Mouse (Mus musculus) right cerebral cortex, postnatal 10 days (tissue): Measurements from ENCODE around the gene Cavin3.

Experiments
- DNase-seq, 2 experiments: peaks; one replicate each; pipeline ENCODE4 v3.0.0; 2021; ENCODE audit warnings: low spot score in 2 of 2

The Cavin3 gene

GRCm38 (mm10) chr7:105481505-105482411, at the start of gene Cavin3:
Gene Cavin3 (minus strand): TSS chr7:105482300.
- peak; percentile 68 to 76 for DNase-seq

- DNase-seq: no peak
These were observed 46.0 kb upstream of the Cavin3 start for GRCm38 (mm10) chr7:105528094-105528493.

GRCm38 (mm10) chr7:105527306-105527937, 45.3 kb upstream of the Cavin3 start:
- peak; percentile 50 to 59 for DNase-seq

- no peak for DNase-seq
These were observed 42.1 kb upstream of the Cavin3 start for GRCm38 (mm10) chr7:105524222-105524621.

- peak in 1 of 2 experiments; percentile 39 for DNase-seq
These were observed 38.1 kb upstream of the Cavin3 start for GRCm38 (mm10) chr7:105520201-105520600.

DNA sequence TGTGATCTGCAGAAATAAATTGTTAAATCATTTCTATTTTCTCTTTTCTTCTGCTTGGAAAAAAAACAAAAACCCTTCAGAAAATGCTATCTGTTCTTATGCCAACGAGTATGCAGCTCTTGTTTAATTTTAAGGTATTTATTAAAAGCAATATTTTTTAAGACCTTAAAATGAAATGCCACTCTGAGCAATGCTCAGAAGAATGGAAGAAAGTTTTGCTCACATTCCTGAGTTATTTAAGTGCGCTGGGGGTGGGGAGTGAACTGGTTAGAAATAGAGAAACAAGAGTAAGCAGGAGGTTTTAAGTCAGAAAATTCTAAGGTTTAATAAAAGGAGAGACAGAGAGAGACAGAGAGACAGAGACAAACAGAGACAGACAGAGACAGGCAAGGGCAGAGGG, 37.7 kb upstream of the Cavin3 start:
- no peak for DNase-seq

GRCm38 (mm10) chr7:105519336-105519735, 37.2 kb upstream of the Cavin3 start:
- peak; percentile 75 to 90 for DNase-seq

GRCm38 (mm10) chr7:105516669-105517360, 34.7 kb upstream of the Cavin3 start:
- DNase-seq: no peak

- peak; percentile 52 to 73 for DNase-seq
These were observed 33.1 kb upstream of the Cavin3 start for GRCm38 (mm10) chr7:105515178-105515577.

GRCm38 (mm10) chr7:105514561-105514960, 32.5 kb upstream of the Cavin3 start:
- peak in 1 of 2 experiments; percentile 46 for DNase-seq

DNA sequence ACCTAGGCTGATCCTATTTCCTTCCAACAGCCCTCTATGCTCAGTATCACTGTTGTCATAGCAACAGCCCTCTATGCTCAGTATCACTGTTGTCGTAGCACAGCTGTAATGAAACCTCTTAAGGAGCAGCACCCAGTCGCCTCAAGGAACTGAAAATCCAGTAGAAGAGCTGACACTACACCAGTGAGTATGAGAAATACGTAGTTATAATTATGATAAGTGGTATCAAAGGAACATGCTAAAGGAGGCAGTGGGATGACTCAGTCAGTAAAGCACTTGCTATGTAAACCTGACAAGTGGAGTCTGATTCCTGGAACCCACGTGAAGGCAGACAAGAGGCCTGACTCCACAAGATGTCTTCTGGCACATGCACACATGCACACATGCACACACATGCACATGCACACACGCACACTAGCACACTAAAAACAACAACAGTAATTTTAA, 31.8 kb upstream of the Cavin3 start:
- no peak for DNase-seq

- peak; percentile 48 to 86 for DNase-seq
These were observed 28.0 kb upstream of the Cavin3 start for GRCm38 (mm10) chr7:105510143-105510542.

GRCm38 (mm10) chr7:105507257-105507656, 25.2 kb upstream of the Cavin3 start:
- DNase-seq: no peak

DNA sequence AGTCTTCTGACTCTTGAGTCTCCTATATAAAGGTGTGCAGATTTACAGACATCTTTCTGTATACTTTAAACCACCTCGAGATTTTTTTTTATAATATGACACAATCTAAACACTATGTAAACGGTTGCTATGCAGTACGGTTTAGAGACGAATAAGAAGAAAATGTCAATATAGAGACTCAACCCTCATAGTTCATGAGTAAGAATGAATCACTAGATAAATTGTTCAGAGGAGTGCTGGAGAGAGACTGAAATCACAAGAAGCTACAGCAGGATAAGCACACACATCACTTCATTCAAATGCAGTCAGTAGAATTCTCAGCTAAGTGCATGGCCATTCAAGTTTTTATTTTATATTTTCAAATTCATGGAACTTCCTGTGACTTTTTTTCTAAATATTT, 19.9 kb upstream of the Cavin3 start:
- DNase-seq: no peak

DNA sequence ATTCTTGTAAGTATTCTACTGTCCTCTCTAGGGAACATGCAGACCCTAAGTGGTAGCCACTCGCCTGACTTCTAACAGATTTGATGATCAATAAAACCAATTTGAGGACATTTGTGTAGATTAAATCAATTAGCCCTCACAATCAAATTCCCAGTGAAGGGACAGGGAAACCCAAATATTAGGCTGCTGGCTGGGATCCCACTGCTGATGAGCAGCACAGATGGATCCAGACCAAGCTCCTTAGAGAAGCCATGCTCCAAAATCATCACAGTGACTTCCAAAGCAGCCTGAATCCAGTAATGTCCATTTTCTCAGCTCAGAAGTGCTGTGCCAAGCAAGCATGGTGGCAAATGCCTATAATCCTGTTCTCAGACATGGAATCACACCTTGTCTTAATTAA, 17.6 kb upstream of the Cavin3 start:
- DNase-seq: no peak

- DNase-seq: no peak
These were observed 16.9 kb upstream of the Cavin3 start for GRCm38 (mm10) chr7:105498854-105499492.

DNA sequence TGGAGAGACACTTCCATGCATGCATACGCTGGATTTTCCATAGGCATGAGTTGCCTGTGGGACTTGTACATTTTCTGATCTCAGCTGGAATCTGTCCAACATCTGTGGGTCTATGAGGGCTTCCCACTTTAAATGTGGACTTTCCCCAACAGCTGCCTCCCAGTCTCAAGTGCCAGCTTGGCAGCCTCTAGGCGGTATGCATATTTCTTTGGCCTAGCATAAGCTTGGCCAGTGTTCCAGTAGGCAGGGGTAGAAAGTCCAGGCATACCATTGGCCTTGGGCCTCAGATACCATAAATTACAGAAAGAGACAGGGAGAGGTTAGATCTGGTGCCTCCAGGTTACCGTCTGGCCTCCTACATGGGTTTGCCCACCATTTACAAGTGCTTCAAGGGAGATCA, 15.8 kb upstream of the Cavin3 start:
- DNase-seq: no peak

DNA sequence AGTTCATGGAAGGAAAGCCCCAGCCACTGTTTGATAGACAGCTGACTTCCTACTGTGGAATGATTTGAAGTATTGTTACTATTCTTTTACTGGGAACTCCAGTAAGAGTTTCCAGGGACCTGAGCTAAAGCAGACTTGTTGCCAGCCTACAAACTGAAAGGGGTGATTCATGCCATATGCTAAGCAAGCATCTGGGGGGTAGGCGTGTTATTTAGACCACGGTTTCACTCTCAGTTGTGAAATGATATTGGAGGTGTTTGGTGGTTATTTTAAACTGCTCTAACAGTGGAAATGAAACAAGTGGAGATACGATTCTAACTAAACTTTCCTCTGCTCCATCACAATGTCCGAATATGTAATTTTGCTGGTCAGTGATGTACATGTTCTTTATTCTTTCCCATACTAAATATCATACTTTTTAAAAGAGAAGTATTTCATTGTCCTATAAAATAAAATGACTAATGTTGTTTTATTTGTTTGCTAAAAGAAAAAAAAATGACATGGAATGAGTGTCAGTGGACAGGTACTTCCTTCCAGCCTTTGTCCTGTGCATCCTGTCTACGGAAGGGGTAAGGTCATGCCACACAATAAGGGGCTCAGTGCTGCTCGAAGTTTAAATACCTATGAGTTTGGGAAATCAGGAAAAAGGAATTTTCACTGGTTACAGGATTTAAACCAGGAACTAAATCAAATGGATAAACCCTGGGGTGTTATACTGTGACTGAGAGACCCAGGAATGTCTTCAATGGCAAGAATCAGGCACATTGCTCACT, 5.2 kb upstream of the Cavin3 start:
- peak; percentile 41 to 77 for DNase-seq

- DNase-seq: no peak
These were observed 2.9 kb upstream of the Cavin3 start for GRCm38 (mm10) chr7:105485029-105485428.

GRCm38 (mm10) chr7:105482426-105482825, 326 bp upstream of the Cavin3 start:
- no peak for DNase-seq
